Mouse (Mus musculus): ENCODE results near the gene Mapkbp1. TPM values are rescaled to one million over a fixed set of nuclear protein-coding genes. Genes with fewer than 3 reads are reported as not detected.

Gene Mapkbp1
- total and polyA plus RNA-seq, 2 experiments from 2014 or later: 5.5 to 41.3 TPM

DNA sequence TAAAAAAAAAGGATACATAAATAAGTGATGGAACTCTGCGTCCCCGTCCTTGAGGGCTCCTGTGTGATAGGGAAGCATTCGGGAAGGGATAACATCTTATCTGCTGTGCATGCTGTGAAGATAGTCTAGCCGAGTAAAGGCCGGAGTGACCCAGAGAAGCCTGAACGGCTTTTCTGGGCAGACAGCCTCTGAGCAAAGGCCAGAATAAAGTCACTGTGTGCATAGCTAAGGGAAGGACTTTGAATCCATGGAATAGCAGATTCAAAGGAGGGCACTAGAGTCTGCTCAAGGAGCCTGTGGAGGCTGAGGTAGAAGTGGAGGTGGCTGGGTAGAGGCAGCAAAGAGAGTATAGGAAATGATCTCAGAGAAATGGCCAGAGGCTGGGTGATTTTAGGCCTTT, 22.3 kb downstream of the Mapkbp1 start:
- 86% methylated on average over 6 of the region's 6 CpGs for WGBS
- ATAC-seq (no peak), DNase-seq (ENCODE audit: low spot score) (no peak)
- no peak for TF ChIP-seq CTCF (IDR thresholded peaks at IDR 0.05; ENCODE audit: low read depth)
- H3K4me2 ChIP-seq (ENCODE audit: low read depth, low read length): no peak overlapping the region
- no peak overlapping the region for H3K4me3 ChIP-seq (ENCODE audit: low read length)
- peaks cover 2% of the 10 kb centered on the region; the same call in 1 of the 2 replicates for H3K36me3 ChIP-seq (ENCODE audit: insufficient read depth, low read length)
- no peak overlapping the region for H3K9ac ChIP-seq (replicated peaks; ENCODE audit: low read length)
- H3K27me3 ChIP-seq (ENCODE audit: insufficient read depth, low read length): no peaks in the 10 kb centered on the region
- H3K27ac ChIP-seq: no peak overlapping the region
- H3K9me3 ChIP-seq (ENCODE audit: low read length): no peaks in the 10 kb centered on the region
- no peaks in the 10 kb centered on the region for H3K4me1 ChIP-seq (ENCODE audit: insufficient read depth, low read length)

DNA sequence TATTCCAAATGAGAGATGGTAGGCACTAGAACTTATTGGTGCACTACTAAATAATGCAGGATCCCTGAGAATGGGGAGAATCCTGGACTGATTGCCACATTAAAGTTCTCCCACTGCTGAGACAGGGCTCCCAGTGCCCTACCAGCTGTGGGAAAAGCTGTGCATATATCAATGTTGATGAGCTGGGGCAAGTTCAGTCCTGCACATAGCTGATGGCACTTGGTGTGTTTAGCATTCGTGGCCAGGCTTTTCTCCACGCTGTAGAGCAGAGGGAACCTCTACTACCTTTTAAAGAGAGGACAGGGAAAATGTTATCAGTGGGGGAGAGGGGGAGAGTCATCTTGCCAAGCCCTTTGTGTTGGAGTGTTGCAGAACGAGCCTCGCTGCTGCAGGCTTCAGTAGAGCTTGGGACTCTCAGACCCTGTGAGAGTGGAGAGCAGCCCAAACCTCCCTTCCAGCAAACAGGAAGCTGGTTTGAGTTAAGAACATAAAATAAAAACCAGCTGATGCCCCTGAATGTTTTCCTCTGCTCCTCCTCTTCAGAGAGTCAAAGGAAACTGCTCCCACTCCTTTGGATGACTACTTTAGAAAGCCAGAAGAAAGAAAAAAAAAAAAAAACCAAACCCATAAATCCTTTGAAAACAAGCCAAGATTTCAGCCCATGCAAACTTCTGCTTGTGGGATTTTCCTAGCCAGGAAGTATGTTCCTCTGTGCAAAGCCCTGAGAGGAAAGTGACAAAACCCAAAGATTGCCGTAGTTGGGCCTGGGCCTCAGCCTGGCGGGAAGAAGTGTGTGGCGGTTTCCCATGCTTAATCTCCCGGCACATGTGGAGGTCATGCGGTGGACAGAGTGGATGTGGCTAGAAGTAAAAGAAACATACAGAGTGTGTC, 23.1 kb downstream of the Mapkbp1 start:
- H3K36me3 ChIP-seq (ENCODE audit: insufficient read depth, low read length): peaks cover 4% of the 10 kb centered on the region
- no peak for ATAC-seq
- peak overlapping the region; percentile 59; the same call in 1 of the 2 replicates for H3K27ac ChIP-seq
- no peak for TF ChIP-seq CTCF (IDR thresholded peaks at IDR 0.05; ENCODE audit: low read depth)
- WGBS: 62% methylated on average over 9 of the region's 9 CpGs
- H3K27me3 ChIP-seq (ENCODE audit: insufficient read depth, low read length): no peaks in the 10 kb centered on the region
- H3K4me1 ChIP-seq (ENCODE audit: insufficient read depth, low read length): no peaks in the 10 kb centered on the region
- DNase-seq (ENCODE audit: low spot score): no peak
- no peaks in the 10 kb centered on the region for H3K9me3 ChIP-seq (ENCODE audit: low read length)
- no peak overlapping the region for H3K4me3 ChIP-seq (ENCODE audit: low read length)
- H3K9ac ChIP-seq (replicated peaks; ENCODE audit: low read length): no peak overlapping the region
- no peak overlapping the region for H3K4me2 ChIP-seq (ENCODE audit: low read depth, low read length)

DNA sequence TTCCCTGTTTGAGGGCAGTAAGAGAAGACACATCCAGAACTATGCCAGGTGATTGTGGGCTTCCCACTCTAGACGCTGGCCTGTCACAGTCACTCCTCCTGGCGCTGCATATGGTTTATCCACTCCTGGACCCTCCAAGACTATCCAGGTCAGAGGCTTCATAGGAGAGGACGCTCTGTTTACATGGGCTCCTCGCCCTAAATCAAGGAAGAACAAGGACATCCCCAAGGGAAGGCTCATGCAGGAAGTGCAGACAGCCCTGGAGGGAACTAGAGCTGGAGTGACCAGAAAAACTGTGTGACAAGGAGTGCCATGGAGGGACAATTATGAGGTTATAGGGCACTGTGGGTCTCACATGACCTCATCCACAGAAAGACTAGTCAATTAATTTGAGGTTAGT, 24.9 kb downstream of the Mapkbp1 start:
- H3K4me2 ChIP-seq (ENCODE audit: low read depth, low read length): no peak overlapping the region
- H3K4me3 ChIP-seq (ENCODE audit: low read length): no peak overlapping the region
- H3K27ac ChIP-seq: peak overlapping the region; percentile 12; the same call in 1 of the 2 replicates
- H3K4me1 ChIP-seq (ENCODE audit: insufficient read depth, low read length): no peaks in the 10 kb centered on the region
- WGBS: 92% methylated on average over 4 of the region's 4 CpGs
- no peaks in the 10 kb centered on the region for H3K27me3 ChIP-seq (ENCODE audit: insufficient read depth, low read length)
- H3K9ac ChIP-seq (replicated peaks; ENCODE audit: low read length): no peak overlapping the region
- H3K9me3 ChIP-seq (ENCODE audit: low read length): no peaks in the 10 kb centered on the region
- no peak for TF ChIP-seq CTCF (IDR thresholded peaks at IDR 0.05; ENCODE audit: low read depth)
- DNase-seq (ENCODE audit: low spot score) (no peak), ATAC-seq (no peak)
- peaks cover 9% of the 10 kb centered on the region for H3K36me3 ChIP-seq (ENCODE audit: insufficient read depth, low read length)

DNA sequence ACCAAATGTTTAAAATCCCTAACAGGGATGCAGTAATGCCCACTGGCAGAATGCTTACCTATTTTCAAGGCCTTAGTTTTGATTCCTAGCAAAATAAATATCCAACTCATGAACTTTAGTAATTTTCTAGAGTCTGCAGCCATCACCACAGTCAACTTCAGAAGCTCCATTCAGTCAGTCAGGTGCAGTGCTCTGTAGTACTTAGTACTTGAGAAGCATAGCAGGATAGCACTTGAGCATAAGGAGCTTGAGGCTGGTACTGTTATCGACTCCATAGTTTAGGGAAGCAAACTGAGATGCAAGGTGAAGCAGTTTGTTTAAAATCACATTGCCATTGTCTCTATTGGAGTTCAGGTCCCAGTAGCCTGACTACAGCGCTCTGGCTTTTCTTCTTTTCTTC, 27.2 kb downstream of the Mapkbp1 start:
- no peak for ATAC-seq
- Histone ChIP-seq H3K4me3 (ENCODE audit: low read length) (no peak overlapping the region), H3K27ac (no peak overlapping the region), H3K36me3 (ENCODE audit: insufficient read depth, low read length) (peaks cover 10% of the 10 kb centered on the region), H3K9ac (replicated peaks; ENCODE audit: low read length) (no peak overlapping the region), H3K27me3 (ENCODE audit: insufficient read depth, low read length) (no peaks in the 10 kb centered on the region), H3K9me3 (ENCODE audit: low read length) (no peaks in the 10 kb centered on the region), H3K4me1 (ENCODE audit: insufficient read depth, low read length) (no peaks in the 10 kb centered on the region), H3K4me2 (ENCODE audit: low read depth, low read length) (no peak overlapping the region)
- DNase-seq (ENCODE audit: low spot score): no peak
- no peak for TF ChIP-seq CTCF (IDR thresholded peaks at IDR 0.05; ENCODE audit: low read depth)
- WGBS: 99% methylated on average over 2 of the region's 2 CpGs

DNA sequence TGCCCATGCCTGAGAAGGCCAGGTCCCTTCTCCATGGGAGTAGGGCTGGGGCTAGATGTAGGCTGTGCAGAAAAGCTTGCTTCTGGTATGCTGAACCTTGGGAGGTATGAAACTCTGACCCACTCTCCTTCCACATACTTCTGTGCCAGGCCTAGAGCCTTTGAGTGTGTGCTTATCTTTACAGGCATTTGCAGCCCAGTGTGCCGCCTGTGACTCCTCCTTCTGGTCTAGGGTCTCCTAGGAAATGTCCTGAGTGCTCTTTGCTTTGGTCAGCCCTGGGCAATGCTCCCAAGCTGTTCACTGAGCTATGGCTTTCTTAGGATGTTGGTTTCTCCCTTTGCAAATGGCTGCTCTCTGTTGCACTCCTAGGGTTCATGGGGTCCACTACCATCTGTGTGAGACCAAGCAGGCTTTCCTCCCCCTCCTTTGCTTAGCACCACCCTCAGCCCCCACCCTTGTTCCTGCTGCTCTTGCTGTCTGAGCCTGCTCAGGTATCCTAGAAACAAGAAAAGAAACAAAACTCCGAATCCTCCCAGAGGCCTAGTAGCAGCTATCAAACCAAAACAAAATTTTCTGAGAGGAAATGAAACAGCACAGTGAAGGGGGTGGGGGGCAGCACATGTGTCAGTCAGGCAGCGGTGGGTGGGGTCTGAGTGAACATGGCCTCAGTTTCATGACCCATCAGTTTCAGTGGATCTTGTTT, 28.5 kb downstream of the Mapkbp1 start:
- Histone ChIP-seq H3K4me3 (ENCODE audit: low read length) (no peak overlapping the region), H3K36me3 (ENCODE audit: insufficient read depth, low read length) (peaks cover 14% of the 10 kb centered on the region), H3K27ac (0 out of 2 replicates have a peak overlapping the region, but pooled peaks have one; percentile 36), H3K9ac (replicated peaks; ENCODE audit: low read length) (no peak overlapping the region), H3K27me3 (ENCODE audit: insufficient read depth, low read length) (no peaks in the 10 kb centered on the region), H3K9me3 (ENCODE audit: low read length) (no peaks in the 10 kb centered on the region), H3K4me1 (ENCODE audit: insufficient read depth, low read length) (no peaks in the 10 kb centered on the region), H3K4me2 (ENCODE audit: low read depth, low read length) (no peak overlapping the region)
- ATAC-seq (peak; percentile 47; the same call in 1 of the 2 replicates), DNase-seq (ENCODE audit: low spot score) (no peak)
- TF ChIP-seq CTCF (IDR thresholded peaks at IDR 0.05; ENCODE audit: low read depth): no peak
- 69% methylated on average over 3 of the region's 3 CpGs for WGBS

DNA sequence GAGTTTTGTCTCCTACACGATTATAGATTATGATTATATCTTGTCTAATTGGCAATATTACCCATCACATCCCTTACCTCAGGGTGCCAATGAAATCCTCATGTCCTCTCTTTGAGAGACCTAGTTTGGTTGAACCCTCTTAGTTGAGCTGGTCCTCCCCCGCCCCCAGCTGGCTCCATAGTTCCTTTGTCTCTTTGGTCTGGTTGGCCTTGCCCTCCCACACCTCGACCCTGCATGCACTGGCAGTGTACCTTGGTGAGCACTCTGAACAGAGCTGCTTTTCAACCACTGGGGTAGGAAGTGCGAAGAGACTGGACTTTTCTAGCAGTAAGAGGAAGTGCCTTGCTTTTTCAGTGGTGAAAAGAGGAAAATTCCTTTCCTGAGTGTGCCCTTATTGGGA, 29.5 kb downstream of the Mapkbp1 start:
- no peak overlapping the region for H3K27ac ChIP-seq
- no peak overlapping the region for H3K9ac ChIP-seq (replicated peaks; ENCODE audit: low read length)
- no peak overlapping the region for H3K4me2 ChIP-seq (ENCODE audit: low read depth, low read length)
- H3K4me1 ChIP-seq (ENCODE audit: insufficient read depth, low read length): no peaks in the 10 kb centered on the region
- H3K27me3 ChIP-seq (ENCODE audit: insufficient read depth, low read length): no peaks in the 10 kb centered on the region
- 75% methylated on average over 4 of the region's 4 CpGs for WGBS
- no peak for DNase-seq (ENCODE audit: low spot score)
- no peak for TF ChIP-seq CTCF (IDR thresholded peaks at IDR 0.05; ENCODE audit: low read depth)
- H3K9me3 ChIP-seq (ENCODE audit: low read length): no peaks in the 10 kb centered on the region
- peaks cover 14% of the 10 kb centered on the region for H3K36me3 ChIP-seq (ENCODE audit: insufficient read depth, low read length)
- no peak for ATAC-seq
- H3K4me3 ChIP-seq (ENCODE audit: low read length): no peak overlapping the region
